Mouse (Mus musculus) lung, adult 2 months (tissue): Measurements from ENCODE around the gene Cfd. TPM values are rescaled to one million over a fixed set of nuclear protein-coding genes. Genes with fewer than 3 reads are reported as not detected.

Experiments used
- DNase-seq: peaks from one replicate; pipeline ENCODE4 v3.0.0; 2022
- H3K4me1 ChIP-seq: fragments of 200-500 bp; 2 replicates; pipeline ENCODE4 v1.6.1; 2011; ENCODE audit warnings: low read length; ENCODE audit not compliant: control insufficient read depth, insufficient read depth
- H3K4me3 ChIP-seq: fragments of 200-500 bp; replicated peaks from 2 replicates; pipeline ENCODE3; 2011; ENCODE audit warnings: low read depth, mild to moderate bottlenecking, control low read depth, low read length; ENCODE audit errors: extremely low read depth
- CTCF ChIP-seq: fragments of 200-500 bp; IDR thresholded peaks from 2 replicates; pipeline ENCODE4 v1.5.1; 2011; ENCODE audit warnings: mild to moderate bottlenecking, low read length, control low read depth; ENCODE audit not compliant: insufficient read depth
- POLR2A ChIP-seq: fragments of 200-500 bp; IDR thresholded peaks from 2 replicates; pipeline ENCODE4 v1.6.1; 2011; ENCODE audit warnings: low read depth, mild to moderate bottlenecking, control low read depth, low read length, borderline replicate concordance; ENCODE audit errors: extremely low read depth
- WGBS: fragments of 180-500 bp; shearing (Covaris S2); methylation state at CpG from one replicate; pipeline ENCODE4 v1.1.7; 2018; 5-methylcytosine and 5-hydroxymethylcytosine counted together
- polyA plus RNA-seq: library from polyadenylated mRNA; depleted of rRNA; stranded (reverse); fragments of >200 nt; gene quantifications from 2 replicates; pipeline ENCODE4 v1.2.3, GENCODE M21; 2012

Cfd gene
- polyA plus RNA-seq, 1 experiment: 297 TPM

GRCm38 (mm10) chr10:79853860-79854795, 36.5 kb upstream of the Cfd start, which contains the start of gene Ptbp1:
TSS of gene Ptbp1 (plus strand) at chr10:79854427.
- peak; percentile 98 for DNase-seq
- Histone ChIP-seq H3K4me1 (peaks cover 42% of the 10 kb centered on the region), H3K4me3 (peak within 1 kb of the TSS; percentile 88)
- no peak for TF ChIP-seq CTCF
- TF ChIP-seq POLR2A: peak; percentile 98
- WGBS: under 1% methylated on average over 75 of the region's 75 CpGs

GRCm38 (mm10) chr10:79854801-79855541, 35.7 kb upstream of the Cfd start:
- under 1% methylated on average over 81 of the region's 83 CpGs for WGBS
- Histone ChIP-seq H3K4me1 (peaks cover 43% of the 10 kb centered on the region), H3K4me3 (peak overlapping the region; percentile 88)
- TF ChIP-seq POLR2A (no peak), CTCF (no peak)
- DNase-seq: peak; percentile 77

- Histone ChIP-seq H3K4me3 (peak overlapping the region; percentile 88), H3K4me1 (peaks cover 43% of the 10 kb centered on the region)
- DNase-seq: no peak
- TF ChIP-seq CTCF: no peak
- peak; percentile 26; the same call in 1 of the 2 replicates for TF ChIP-seq POLR2A
- WGBS: under 1% methylated on average over 10 of the region's 10 CpGs
Measured at GRCm38 (mm10) chr10:79855558-79856184, 35.0 kb upstream of the Cfd start.

GRCm38 (mm10) chr10:79856280-79856679, 34.4 kb upstream of the Cfd start:
- 6% methylated on average over 6 of the region's 6 CpGs for WGBS
- peaks cover 44% of the 10 kb centered on the region for H3K4me1 ChIP-seq
- peak overlapping the region; percentile 2 for H3K4me3 ChIP-seq
- TF ChIP-seq POLR2A (no peak), CTCF (no peak)
- no peak for DNase-seq

- Histone ChIP-seq H3K4me3 (peak overlapping the region; percentile 25), H3K4me1 (peaks cover 43% of the 10 kb centered on the region)
- TF ChIP-seq POLR2A: no peak
- TF ChIP-seq CTCF: no peak
- no peak for DNase-seq
- WGBS: 6% methylated on average over 7 of the region's 7 CpGs
Measured at GRCm38 (mm10) chr10:79856704-79857451, 33.8 kb upstream of the Cfd start.

- 3% methylated on average over 4 of the region's 4 CpGs for WGBS
- peak overlapping the region; percentile 25 for H3K4me3 ChIP-seq
- peak; percentile 62 for DNase-seq
- peaks cover 41% of the 10 kb centered on the region for H3K4me1 ChIP-seq
- TF ChIP-seq POLR2A (no peak), CTCF (no peak)
Measured at GRCm38 (mm10) chr10:79857452-79857811, 33.2 kb upstream of the Cfd start.

GRCm38 (mm10) chr10:79857894-79858293, 32.8 kb upstream of the Cfd start:
- no peak for DNase-seq
- Histone ChIP-seq H3K4me3 (peak overlapping the region; percentile 6), H3K4me1 (peaks cover 36% of the 10 kb centered on the region)
- no peak for TF ChIP-seq POLR2A
- no peak for TF ChIP-seq CTCF
- 59% methylated on average over 2 of the region's 2 CpGs for WGBS

- no peak for DNase-seq
- 24% methylated on average over 17 of the region's 17 CpGs for WGBS
- TF ChIP-seq POLR2A: no peak
- TF ChIP-seq CTCF: no peak
- no peak overlapping the region for H3K4me3 ChIP-seq
- H3K4me1 ChIP-seq: peaks cover 34% of the 10 kb centered on the region
Measured at GRCm38 (mm10) chr10:79858416-79859074, 32.1 kb upstream of the Cfd start.

- no peak for TF ChIP-seq POLR2A
- TF ChIP-seq CTCF: no peak
- Histone ChIP-seq H3K4me1 (peaks cover 34% of the 10 kb centered on the region), H3K4me3 (no peak overlapping the region)
- WGBS: 60% methylated on average over 11 of the region's 11 CpGs
- DNase-seq: peak; percentile 12
Measured at GRCm38 (mm10) chr10:79859116-79859515, 31.5 kb upstream of the Cfd start.
